Mouse (Mus musculus) liver, postnatal 0 days (tissue): Measurements from ENCODE around the gene Ncstn.

Experiments
- CTCF ChIP-seq: sonication (generic); IDR thresholded peaks from 2 replicates; pipeline ENCODE4 v1.5.1; 2016; ENCODE audit warnings: antibody characterized with exemption, low read depth
- EP300 ChIP-seq: IDR thresholded peaks from 2 replicates; pipeline ENCODE4 v1.6.1; 2016; ENCODE audit warnings: antibody characterized with exemption, low read depth, mild to moderate bottlenecking

- TF ChIP-seq CTCF (no peak), EP300 (no peak)
These were observed 47.2 kb upstream of the Ncstn start for GRCm38 (mm10) chr1:172129780-172130179.
